9 mouse cellular contexts compared by ENCODE assay signal in the genomic region with DNA sequence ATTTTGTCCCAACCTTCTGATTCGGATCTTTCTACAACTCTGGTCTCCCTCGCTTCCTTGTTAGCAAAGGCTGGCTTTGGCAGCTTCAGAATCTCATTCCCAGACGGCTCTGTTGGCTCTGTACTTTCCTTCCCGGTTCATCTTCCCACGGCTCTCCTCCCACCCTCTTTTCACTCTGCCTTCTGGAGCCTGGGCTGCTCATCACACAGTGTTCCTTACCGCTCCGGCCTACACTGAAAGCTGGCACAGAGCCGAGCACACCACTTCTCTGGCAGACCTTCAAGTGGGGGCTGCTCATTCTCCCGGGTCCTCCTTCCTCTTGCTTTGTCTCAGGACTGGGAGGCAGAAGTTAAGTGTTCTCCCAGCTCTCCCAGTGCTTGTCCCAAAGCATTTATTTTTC. TPM values are rescaled to one million over a fixed set of nuclear protein-coding genes. Genes with fewer than 3 reads are reported as not detected.
DNase-seq lines count a peak whose midpoint lies in the region; ATAC-seq and TF ChIP-seq lines count a peak whose summit lies in the region.
"Had no signal": no experiment of that assay in that cellular context is flagged by ENCODE, and none has a peak within 500 bp of the region (broad histone marks: within the 10 kb centered on the region; RNA-seq: fewer than 3 reads in every experiment).

No protein-coding gene starts in this region.

- no peak for TF ChIP-seq EP300 in liver, postnatal 0 days (IDR thresholded peaks at IDR 0.05; ENCODE audit: low read depth)

- no peak overlapping the region for H3K27ac ChIP-seq in liver, embryonic 15.5 days (replicated peaks)
- no peak overlapping the region for H3K27ac ChIP-seq in liver, postnatal 0 days (ENCODE audit: low read depth)
- no peak overlapping the region for H3K27ac ChIP-seq in heart, embryonic 12.5 days (ENCODE audit: poor library complexity, severe bottlenecking)
- no peak overlapping the region for H3K27ac ChIP-seq in thymus, adult 2 months (ENCODE audit: control insufficient read depth, insufficient read depth, low read length)

- no peak for TF ChIP-seq CTCF in liver, postnatal 0 days (IDR thresholded peaks at IDR 0.05; ENCODE audit: low read depth)
- no peak for TF ChIP-seq CTCF in thymus, adult 2 months (IDR thresholded peaks at IDR 0.05; ENCODE audit: borderline replicate concordance, control insufficient read depth, extremely low read depth, insufficient read depth, low read length, poor library complexity)

- peaks cover 12% of the 10 kb centered on the region for H3K36me3 ChIP-seq in liver, embryonic 15.5 days (replicated peaks)
- H3K36me3 ChIP-seq in liver, postnatal 0 days (replicated peaks; ENCODE audit: insufficient read depth, low read length) = peaks cover 7% of the 10 kb centered on the region; the same call in 1 of the 2 replicates
- peaks cover 32% of the 10 kb centered on the region for H3K36me3 ChIP-seq in heart, embryonic 12.5 days
- H3K36me3 ChIP-seq in thymus, adult 2 months (ENCODE audit: control insufficient read depth, insufficient read depth, low read length) = no peaks in the 10 kb centered on the region

- WGBS in liver, embryonic 15.5 days (ENCODE audit: insufficient replicate concordance) = 85% methylated on average over 9 of the region's 9 CpGs
- WGBS in liver, postnatal 0 days (ENCODE audit: insufficient replicate concordance) = 89% methylated on average over 9 of the region's 9 CpGs
- 74% methylated on average over 9 of the region's 9 CpGs for WGBS in heart, embryonic 12.5 days
- 96% methylated on average over 9 of the region's 9 CpGs for WGBS in thymus, adult 2 months

- no peaks in the 10 kb centered on the region for H3K27me3 ChIP-seq in liver, embryonic 15.5 days
- H3K27me3 ChIP-seq in liver, postnatal 0 days (ENCODE audit: insufficient read depth, low read length) = no peaks in the 10 kb centered on the region
- H3K27me3 ChIP-seq in heart, embryonic 12.5 days (replicated peaks) = no peaks in the 10 kb centered on the region
- no peaks in the 10 kb centered on the region for H3K27me3 ChIP-seq in thymus, adult 2 months (ENCODE audit: control insufficient read depth, insufficient read depth, low read length)

- H3K4me2 ChIP-seq in liver, embryonic 15.5 days = peak overlapping the region; percentile 84; the same call in 1 of the 2 replicates
- no peak overlapping the region for H3K4me2 ChIP-seq in liver, postnatal 0 days (ENCODE audit: low read depth, low read length)
- peak overlapping the region; percentile 77; the same call in 1 of the 2 replicates for H3K4me2 ChIP-seq in heart, embryonic 12.5 days

- no peaks in the 10 kb centered on the region for H3K9me3 ChIP-seq in liver, embryonic 15.5 days (replicated peaks)
- H3K9me3 ChIP-seq in liver, postnatal 0 days (ENCODE audit: low read length) = no peaks in the 10 kb centered on the region
- H3K9me3 ChIP-seq in heart, embryonic 12.5 days (replicated peaks) = no peaks in the 10 kb centered on the region

- DNase-seq in liver, postnatal 0 days = no peak
- peak; percentile 15 to 31 for DNase-seq in cerebellum, postnatal 25 days
- peak; percentile 67 for DNase-seq in left cerebral cortex, adult 11 months (ENCODE audit: low spot score)
- DNase-seq in right cerebral cortex, postnatal 14 days = peak; percentile 71
- DNase-seq in thymus, adult 2 months = no peak
- DNase-seq in adrenal gland, adult 18-20 months (ENCODE audit: low spot score in 2 of 2) = no peak

- peak overlapping the region; percentile 79; the same call in 1 of the 2 replicates for H3K4me3 ChIP-seq in liver, embryonic 15.5 days (replicated peaks)
- no peak overlapping the region for H3K4me3 ChIP-seq in liver, postnatal 0 days (ENCODE audit: low read depth, low read length)
- H3K4me3 ChIP-seq in heart, embryonic 12.5 days = no peak overlapping the region
- no peak overlapping the region for H3K4me3 ChIP-seq in thymus, adult 2 months (ENCODE audit: control insufficient read depth, insufficient read depth, low read length)

- no peak overlapping the region for H3K9ac ChIP-seq in liver, embryonic 15.5 days
- H3K9ac ChIP-seq in liver, postnatal 0 days (replicated peaks) = no peak overlapping the region
- no peak overlapping the region for H3K9ac ChIP-seq in heart, embryonic 12.5 days

- no peak for ATAC-seq in liver, embryonic 15.5 days (ENCODE audit: insufficient read depth)
- ATAC-seq in liver, postnatal 0 days = no peak
- no peak for ATAC-seq in heart, embryonic 12.5 days (ENCODE audit: insufficient number of reproducible peaks, low FRiP score)

- peaks cover 27% of the 10 kb centered on the region for H3K4me1 ChIP-seq in liver, embryonic 15.5 days (replicated peaks)
- H3K4me1 ChIP-seq in liver, postnatal 0 days (ENCODE audit: insufficient read depth) = peaks cover 10% of the 10 kb centered on the region
- H3K4me1 ChIP-seq in heart, embryonic 12.5 days (replicated peaks) = peaks cover 16% of the 10 kb centered on the region
- H3K4me1 ChIP-seq in thymus, adult 2 months (replicated peaks; ENCODE audit: control insufficient read depth, insufficient read depth, low read length) = peaks cover 9% of the 10 kb centered on the region; the same call in 1 of the 2 replicates

- TF ChIP-seq POLR2A in thymus, adult 2 months (IDR thresholded peaks at IDR 0.05; ENCODE audit: control insufficient read depth, extremely low read depth, insufficient read depth, low read length, poor library complexity) = no peak

RNA-seq across cellular contexts. Expression of a gene that starts 1.6 kb away (rescaled TPM):
- 3.1 and 3.3 TPM in 2 replicates for polyA plus RNA-seq in liver, embryonic 15.5 days (2015; fragmentation: Nextera tagmentation; extraction: Ambion mirVana)
- 2.2 and 2.5 TPM in 2 replicates for polyA plus RNA-seq in liver, postnatal 0 days (2015; fragmentation: Nextera tagmentation; extraction: Ambion mirVana)
- polyA plus RNA-seq in heart, embryonic 12.5 days (2016; fragmentation: Nextera tagmentation; extraction: Ambion mirVana) = 8.0 and 8.3 TPM in 2 replicates
- 1.7 and 1.9 TPM in 2 replicates for polyA plus RNA-seq in thymus, adult 2 months (2012; rRNA removed)
- 1 to 10 TPM; 6.9 TPM for total RNA-seq in adrenal gland, adult 18-20 months (2021)

RNA-seq across cellular contexts. Expression of a gene that starts 1.7 kb away (rescaled TPM):
- 50.6 and 51.5 TPM in 2 replicates for polyA plus RNA-seq in liver, embryonic 15.5 days (2015; fragmentation: Nextera tagmentation; extraction: Ambion mirVana)
- polyA plus RNA-seq in liver, postnatal 0 days (2015; fragmentation: Nextera tagmentation; extraction: Ambion mirVana) = 64.3 and 66.1 TPM in 2 replicates
- polyA plus RNA-seq in heart, embryonic 12.5 days (2016; fragmentation: Nextera tagmentation; extraction: Ambion mirVana) = 69.1 and 71.4 TPM in 2 replicates
- 3.7 and 4.2 TPM in 2 replicates for polyA plus RNA-seq in thymus, adult 2 months (2012; rRNA removed)
- total RNA-seq in adrenal gland, adult 18-20 months (2021) = 10 to 100 TPM; 43.7 to 53.0 TPM

RNA-seq across cellular contexts. Expression of a gene that starts 16.2 kb away (rescaled TPM):
- 1.5 and 2.2 TPM in 2 replicates for polyA plus RNA-seq in liver, embryonic 15.5 days (2015; fragmentation: Nextera tagmentation; extraction: Ambion mirVana)
- 16.6 and 18.2 TPM in 2 replicates for polyA plus RNA-seq in liver, postnatal 0 days (2015; fragmentation: Nextera tagmentation; extraction: Ambion mirVana)
- polyA plus RNA-seq in heart, embryonic 12.5 days (2016; fragmentation: Nextera tagmentation; extraction: Ambion mirVana) = not detected in 2 replicates
- 0.14 TPM in 1 of 2 replicates, not detected in the other for polyA plus RNA-seq in thymus, adult 2 months (2012; rRNA removed)
- under 1 TPM in 1 of 2 experiments, not detected in 1; 0.30 TPM for total RNA-seq in adrenal gland, adult 18-20 months (2021)
- polyA plus RNA-seq: gonadal fat pad, adult 2 months had no signal

RNA-seq across cellular contexts. Expression of a gene that starts 26.8 kb away (rescaled TPM):
- polyA plus RNA-seq in liver, embryonic 15.5 days (2015; fragmentation: Nextera tagmentation; extraction: Ambion mirVana) = 338 and 390 TPM in 2 replicates
- polyA plus RNA-seq in liver, postnatal 0 days (2015; fragmentation: Nextera tagmentation; extraction: Ambion mirVana) = 2,616 and 2,625 TPM in 2 replicates
- 0.39 and 0.42 TPM in 2 replicates for polyA plus RNA-seq in heart, embryonic 12.5 days (2016; fragmentation: Nextera tagmentation; extraction: Ambion mirVana)
- 3.7 and 4.2 TPM in 2 replicates for polyA plus RNA-seq in thymus, adult 2 months (2012; rRNA removed)
- 1 to 10 TPM in 1 of 2 experiments, under 1 TPM in 1; 0.35 to 5.2 TPM for total RNA-seq in adrenal gland, adult 18-20 months (2021)

RNA-seq across cellular contexts. Expression of a gene that starts 48.9 kb away (rescaled TPM):
- 0.79 and 0.93 TPM in 2 replicates for polyA plus RNA-seq in liver, embryonic 15.5 days (2015; fragmentation: Nextera tagmentation; extraction: Ambion mirVana)
- polyA plus RNA-seq in liver, postnatal 0 days (2015; fragmentation: Nextera tagmentation; extraction: Ambion mirVana) = 3.5 and 4.4 TPM in 2 replicates
- not detected in 2 replicates for polyA plus RNA-seq in heart, embryonic 12.5 days (2016; fragmentation: Nextera tagmentation; extraction: Ambion mirVana)
- polyA plus RNA-seq in thymus, adult 2 months (2012; rRNA removed) = 0.19 TPM in 1 of 2 replicates, not detected in the other
- total RNA-seq in adrenal gland, adult 18-20 months (2021) = 1 to 10 TPM; 1.1 TPM

Comparison
In these comparisons a context has a peak if more than half of its experiments do, and no peak if none do; other contexts are left out.
1. DNase-seq: peak in cerebellum, postnatal 25 days (2 of 2), left cerebral cortex, adult 11 months (single experiment) and right cerebral cortex, postnatal 14 days (single experiment); none in liver, postnatal 0 days (single experiment), thymus, adult 2 months (single experiment) and adrenal gland, adult 18-20 months (0 of 2).